Mouse (Mus musculus) right cerebral cortex, postnatal 10 days (tissue): ENCODE measurements at regions not wholly inside any gene's neighbourhood (a gene's known extent, or its start where the extent isn't known, plus 50 kb on each side); places are given as distances from the start of the nearest gene placed in this dataset.
"Not testable (repeated sequence)": the region's sequence is repeated elsewhere in the genome, so short reads cannot be mapped to it uniquely, and the experiment has no call there.

Experiments used
- DNase-seq, 2 experiments: peaks; one replicate each; pipeline ENCODE4 v3.0.0; 2021; ENCODE audit warnings: low spot score in 2 of 2

DNA sequence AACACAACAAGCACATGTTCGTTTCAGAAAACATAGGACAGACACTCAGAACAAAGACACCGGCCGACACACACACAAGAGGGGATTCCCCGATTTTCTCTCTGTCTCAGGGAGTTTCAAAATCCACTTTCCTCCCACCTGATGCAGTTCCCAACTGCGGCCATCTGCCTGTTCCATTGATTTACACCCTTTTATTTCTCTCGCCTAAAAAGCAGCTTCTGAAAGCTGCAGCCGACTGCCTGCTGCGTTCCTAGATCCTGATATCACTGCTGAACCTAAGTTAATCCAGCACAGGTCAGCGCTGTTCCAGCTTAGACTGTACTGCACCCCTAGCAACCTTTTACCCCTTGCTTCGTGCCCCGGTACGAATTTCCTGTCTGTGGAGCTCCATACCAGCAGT lies 237.0 kb downstream of the Impad1 start:
- no peak for DNase-seq

DNA sequence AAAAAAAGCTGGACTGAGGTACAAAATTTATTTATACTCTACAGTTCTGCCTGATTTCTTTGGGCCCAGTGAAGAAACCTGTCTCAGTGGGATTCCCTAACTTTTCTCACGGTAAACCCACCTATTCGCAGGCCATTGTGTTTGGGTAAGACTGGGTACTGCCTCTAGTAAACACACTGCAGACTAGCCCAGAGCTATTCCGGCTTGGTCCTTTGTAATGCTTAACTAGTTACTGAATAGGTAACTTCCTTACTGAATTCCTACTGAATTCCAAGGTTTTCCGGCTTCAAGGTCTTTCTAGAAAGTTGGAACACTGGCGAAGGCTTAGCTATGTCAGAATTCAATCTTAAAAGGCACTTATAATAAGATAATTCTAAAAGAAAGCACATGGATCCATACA lies 242.9 kb downstream of the Impad1 start:
- no peak for DNase-seq

DNA sequence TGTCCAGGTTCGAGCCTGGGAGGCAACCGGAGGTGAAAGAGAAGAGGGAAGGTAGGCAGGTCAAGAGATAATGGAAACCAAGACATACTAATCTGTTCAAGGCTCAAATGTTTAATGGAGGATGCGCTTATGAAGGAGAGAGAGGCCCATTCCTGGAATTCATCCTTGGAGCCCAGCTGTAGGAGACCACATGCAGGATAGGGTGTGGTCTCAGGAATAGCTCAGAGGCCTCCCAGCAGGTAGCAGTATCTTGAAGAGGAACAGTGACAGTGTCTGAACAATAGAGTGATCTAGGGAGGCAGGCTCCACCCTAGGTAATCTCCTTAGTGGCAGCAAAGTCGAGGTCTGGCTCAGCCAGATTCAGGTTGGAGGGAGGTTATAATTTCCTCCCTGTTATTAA lies 243.3 kb downstream of the Impad1 start:
- DNase-seq: no peak

DNA sequence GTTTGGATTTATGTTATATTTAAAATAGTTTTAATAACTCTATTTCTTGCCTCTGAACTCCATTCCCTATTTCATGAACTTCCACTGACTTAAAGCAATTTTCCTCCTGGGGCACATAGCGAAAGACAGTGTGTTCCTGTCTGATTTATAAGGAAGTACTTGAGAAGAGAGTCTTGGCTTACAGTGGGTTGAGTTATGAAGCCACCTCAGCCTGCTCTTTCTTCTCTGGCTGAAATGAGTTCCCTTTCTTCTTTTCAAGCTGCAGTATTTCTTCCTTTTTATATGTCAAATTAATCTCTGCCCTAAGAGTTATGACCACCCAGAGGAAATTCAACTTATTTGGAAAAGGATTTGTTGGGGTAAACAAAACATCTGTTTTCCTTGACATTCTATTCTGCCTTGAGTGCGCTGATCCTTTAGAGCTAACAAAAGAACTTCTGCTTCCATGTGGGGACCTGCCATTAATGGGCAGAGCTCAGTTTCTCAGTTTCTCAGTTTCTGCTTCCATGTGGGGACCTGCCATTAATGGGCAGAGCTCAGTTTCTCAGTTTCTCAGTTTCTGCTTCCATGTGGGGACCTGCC lies 255.9 kb downstream of the Impad1 start:
- no peak for DNase-seq

DNA sequence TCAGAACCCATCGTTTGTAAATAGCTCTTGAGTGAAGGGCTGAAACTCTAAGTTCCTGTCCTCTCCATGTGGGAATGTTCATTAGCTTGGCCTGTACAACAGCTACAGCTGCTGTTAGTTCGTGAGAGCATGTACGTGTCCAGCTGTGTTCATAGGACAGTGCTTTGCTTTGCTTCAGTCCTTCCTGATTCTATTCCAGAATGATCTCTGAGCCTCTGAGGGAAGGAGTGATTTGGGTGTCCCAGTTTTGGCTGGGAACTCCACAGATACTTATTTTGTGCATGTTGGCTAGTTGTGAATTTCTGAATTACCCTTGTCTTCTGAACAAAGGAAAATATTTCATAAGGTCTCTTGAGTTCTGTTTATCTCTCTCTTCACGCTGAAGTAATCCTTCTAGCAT lies 261.0 kb downstream of the Impad1 start:
- DNase-seq: no peak

DNA sequence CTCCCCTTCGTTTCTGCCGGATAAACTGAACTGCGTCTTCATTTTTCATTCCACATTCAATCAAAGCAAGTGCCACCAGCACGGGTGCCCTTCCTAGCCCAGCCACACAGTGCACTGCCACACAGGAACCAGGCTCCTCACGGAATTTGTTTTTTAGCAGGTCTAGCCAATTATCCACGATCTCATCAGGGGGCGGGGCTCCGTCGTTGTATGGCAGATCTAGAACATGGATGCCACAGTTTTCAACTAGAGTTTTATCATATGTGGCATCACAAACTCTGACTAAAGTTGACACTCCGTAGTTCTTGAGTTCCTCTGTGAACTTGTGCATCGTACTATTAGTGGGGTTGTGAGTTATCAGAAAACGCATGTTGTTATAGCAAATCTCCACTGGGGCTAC lies 264.8 kb downstream of the Impad1 start:
- no peak for DNase-seq

DNA sequence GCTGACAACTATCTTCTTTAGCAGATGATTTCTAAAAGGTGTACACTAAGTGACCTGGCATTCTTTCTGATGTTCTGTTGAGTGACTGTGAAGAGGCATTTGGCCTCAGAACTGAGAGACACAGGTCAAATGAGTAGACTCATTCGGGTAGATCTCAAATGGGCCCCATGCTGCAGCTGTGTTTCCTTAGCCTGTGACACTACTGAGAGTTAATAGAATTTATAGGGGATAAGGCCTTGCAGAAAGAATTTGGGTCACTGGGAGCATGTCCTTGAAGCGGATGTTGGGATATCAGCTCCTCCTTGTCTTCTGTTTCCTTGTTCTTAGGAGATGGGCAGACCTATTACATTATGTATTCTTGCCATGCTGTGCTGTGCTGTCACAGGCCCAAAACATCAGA lies 271.4 kb downstream of the Impad1 start:
- DNase-seq: no peak

DNA sequence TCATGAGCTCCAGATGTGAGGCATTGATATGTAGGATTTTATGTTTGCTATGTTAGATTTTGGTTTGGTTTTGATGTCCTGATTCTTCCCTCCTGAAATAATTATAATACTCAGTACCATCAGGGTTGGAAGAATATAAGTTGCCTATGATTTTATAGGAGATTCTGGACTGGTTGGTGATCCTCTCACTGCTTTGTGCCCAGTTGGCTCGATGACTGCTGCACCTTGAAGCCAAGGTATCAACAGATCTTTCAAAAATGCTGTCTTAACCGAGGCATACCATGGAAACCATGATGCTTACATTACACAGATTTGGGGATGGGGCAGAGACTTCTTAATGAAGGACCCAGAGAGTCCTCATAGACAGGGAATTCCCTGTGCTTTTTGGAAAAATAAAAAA lies 274.4 kb downstream of the Impad1 start:
- no peak for DNase-seq

DNA sequence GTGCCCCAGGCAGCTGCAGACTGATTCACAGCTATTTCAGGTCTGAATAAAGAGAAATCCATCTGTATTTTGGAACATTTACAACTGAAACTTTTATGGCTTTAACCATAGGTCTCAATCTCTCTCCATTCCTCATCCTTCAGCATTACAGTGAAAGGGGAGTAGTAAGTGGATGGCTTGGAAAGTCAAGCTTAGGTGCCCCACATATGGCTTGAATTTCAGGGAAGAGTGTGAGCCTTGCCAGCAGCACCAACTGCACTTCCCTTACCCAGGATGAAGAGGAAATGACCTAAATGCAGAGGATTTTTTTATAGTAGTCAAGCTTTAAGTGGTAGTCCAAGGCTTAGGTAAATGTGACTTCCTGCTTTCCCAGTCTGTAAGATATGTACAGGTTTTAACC lies 279.8 kb downstream of the Impad1 start:
- no peak for DNase-seq

DNA sequence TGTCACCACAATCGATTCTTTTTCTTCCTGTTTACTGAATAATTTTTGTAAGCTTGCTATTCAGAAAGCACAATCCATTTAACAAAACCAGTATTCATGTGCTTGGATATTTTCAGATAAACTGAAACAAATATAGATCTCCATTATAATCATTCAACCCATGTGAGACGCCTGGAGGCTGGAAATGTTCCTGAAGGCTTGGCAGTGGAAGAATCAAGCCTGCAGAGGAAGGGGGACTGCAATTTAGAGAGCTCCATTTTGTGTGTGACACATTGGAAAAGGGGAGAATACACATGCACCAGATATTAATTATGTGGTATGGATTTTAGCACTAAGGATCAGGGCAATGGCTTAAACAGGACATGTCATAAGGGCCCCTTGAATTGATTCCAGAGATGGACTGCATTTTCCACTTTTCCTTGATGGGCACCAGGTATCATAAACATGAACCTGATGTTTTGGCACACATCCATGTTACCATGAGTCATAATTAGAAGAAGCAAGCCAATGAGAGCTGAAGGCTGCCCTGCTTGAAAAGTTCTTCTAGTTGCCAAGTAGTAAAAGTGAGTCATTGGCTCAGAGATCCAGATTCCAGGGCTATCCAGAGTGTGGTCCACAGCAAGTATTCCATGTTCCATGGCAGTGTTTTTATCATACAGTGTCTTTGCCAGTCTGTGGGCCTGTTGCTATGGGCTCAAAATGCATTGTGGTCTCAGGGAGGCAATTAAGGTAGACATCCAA lies 282.8 kb downstream of the Impad1 start:
- peak; percentile 25 to 34 for DNase-seq

DNA sequence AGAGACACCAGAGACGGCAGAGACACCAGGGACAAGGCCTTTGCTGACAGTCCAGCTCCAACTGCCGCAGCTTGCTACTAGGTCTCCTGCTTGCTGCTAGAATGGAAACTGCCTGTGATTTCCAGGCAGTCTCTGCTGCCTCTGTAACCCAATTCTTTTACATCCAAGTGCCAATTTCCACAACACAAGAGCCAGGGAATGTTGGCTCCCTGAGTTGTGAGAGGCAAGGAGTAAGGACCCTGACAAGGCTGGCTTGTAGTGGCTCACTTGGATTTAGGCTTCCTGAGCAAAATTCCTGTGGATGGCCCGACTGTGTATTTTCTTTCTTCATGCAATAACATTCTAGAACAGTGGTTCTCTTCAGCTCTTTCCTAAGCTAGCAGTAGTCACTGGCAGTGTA lies 283.9 kb downstream of the Impad1 start:
- peak; percentile 31 to 47 for DNase-seq

DNA sequence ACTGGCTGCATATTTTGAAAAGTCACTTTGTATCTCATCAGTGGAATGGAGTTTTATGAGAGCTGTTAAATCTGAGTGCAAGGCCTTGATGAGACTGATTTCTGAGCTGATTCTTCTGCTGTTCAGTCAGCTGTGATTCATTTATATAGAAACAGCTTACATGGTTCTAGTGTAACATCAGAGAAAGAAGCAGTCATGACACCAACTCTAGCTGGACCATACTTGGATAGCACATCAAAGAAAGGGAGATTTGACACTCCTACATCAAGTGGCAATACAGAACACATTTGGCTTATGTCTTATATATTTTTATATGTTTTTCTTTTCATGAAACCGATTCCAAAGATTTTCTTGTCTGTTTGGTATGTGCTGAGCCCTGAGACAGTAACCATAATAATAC lies 296.0 kb downstream of the Impad1 start:
- no peak for DNase-seq

DNA sequence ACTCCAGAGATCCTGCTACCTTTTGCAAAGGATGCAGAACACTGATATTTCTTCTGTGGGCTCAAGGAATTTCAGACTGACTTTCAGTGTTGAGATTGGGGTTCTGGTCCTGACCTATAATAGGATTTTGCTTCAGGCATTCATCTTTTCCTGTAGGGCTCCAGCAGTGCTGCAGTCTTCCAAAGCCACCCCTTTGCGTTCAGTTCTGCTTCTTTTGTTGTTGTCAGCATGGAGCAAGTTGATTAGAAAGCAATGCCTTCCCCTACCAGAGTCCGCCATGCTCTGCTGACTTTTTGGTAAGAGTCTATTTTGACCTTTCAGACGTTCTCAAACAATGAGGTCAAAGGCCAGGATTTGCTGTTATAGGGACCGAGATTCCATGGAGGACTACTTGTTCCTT lies 297.0 kb downstream of the Impad1 start:
- DNase-seq: no peak

DNA sequence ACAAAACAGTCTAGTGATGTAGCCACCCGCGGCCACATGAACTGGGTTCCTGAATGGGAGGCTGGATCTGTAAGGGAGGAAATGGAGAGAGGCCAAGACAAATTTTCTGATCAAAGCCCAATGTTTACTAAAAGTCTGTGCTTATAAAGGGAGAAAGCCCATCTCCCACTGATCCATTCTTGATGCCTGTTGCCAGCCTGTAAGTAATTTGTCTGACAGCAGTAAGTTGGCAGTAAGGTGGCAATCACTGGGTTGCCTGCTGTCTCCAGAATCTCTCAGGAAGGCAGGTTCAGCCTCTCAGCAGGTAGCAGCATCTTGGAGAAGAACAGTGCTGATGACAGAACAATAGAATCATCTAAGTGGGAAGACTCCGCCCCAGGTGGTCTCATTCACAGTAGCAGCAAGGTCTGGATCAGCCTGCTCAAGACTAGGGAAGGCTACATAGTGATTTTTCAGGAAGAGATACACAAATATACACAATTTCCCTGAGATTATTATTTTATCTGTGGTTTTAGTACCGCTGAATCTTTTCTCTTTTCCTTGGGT lies 327.9 kb downstream of the Impad1 start:
- no peak for DNase-seq

DNA sequence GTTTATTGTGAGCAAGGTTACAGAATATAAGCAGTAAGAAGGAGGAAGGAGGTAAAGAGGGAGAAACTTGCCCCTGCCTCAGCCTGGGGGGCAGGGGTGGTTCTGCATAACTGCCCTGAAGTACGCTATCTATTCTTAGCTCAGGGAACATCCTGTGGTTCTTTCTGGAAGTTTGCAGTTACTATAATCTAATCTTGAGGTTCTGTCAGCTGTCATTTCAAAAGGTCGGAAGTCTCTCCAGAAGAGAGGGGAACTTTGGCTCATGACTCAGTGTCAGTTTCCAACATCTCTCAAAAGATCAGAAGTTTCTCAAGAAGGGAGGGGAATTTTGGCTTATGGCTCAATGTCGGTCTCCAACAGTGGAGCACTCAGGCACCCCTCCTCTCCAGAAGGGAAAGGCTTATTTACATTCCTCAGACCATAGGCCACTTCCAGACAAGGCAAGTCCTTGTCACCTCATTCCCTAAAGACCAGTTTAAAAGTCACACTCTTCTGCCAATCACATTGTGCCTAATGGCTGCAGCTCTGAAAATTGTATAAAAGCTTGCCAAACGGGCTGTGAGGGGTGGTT lies 328.9 kb downstream of the Impad1 start:
- no peak for DNase-seq

DNA sequence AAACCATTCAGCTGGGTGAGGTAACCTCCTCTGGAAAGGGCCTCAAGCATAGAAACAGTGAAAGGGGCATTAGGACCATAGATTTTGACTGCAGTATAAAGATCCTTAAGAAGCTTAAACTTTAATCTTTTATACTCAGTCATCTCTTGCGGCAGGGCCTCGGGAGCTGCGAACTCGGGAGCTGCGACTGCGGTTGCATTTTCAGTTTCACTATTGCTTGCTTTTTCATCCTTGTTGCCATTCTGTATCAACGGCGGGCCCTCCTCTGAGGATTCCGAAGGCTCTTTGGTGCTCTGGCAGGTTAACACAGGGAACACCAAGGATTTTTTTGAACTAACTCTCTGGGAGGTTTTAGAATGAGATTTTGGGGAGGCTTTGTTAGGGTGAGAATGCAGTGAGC lies 333.9 kb downstream of the Impad1 start:
- no peak for DNase-seq

DNA sequence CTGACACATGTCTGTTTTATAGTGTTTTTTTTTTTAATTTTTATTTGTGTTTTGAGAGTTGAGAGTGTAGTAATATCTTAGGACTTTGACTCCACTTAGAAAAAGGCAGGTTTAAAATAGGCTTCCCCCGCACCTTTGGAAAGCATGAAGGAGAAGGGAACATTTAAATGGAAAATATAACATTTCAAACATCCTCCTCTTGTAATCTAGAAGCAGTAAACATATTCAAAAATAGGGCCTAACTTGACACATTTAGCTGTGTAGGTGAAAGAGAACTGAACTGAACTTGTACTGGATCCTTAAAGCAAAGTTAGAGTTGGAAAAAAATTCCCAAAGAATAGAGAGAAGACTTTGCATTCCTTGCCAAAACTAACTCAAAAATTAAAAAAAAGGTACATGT lies 343.1 kb downstream of the Impad1 start:
- no peak for DNase-seq

DNA sequence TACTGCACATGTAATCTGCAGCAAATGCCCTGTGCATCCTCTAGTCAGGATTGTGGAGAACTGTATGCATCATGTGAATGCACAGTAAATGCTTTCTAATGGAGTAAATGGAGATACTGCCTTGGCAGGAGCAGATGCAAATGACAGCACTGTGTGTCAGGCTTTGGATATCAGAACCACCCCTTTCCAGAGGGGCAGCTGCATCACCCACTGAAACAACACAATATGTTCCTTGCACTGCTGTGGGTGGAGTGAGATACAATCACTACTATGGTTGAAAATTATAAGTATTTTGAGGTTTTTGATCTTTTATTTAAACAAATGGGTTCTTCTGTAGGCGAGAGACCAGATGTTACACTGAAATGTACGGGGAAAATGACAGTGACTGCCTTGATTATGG lies 350.5 kb downstream of the Impad1 start:
- DNase-seq: no peak

DNA sequence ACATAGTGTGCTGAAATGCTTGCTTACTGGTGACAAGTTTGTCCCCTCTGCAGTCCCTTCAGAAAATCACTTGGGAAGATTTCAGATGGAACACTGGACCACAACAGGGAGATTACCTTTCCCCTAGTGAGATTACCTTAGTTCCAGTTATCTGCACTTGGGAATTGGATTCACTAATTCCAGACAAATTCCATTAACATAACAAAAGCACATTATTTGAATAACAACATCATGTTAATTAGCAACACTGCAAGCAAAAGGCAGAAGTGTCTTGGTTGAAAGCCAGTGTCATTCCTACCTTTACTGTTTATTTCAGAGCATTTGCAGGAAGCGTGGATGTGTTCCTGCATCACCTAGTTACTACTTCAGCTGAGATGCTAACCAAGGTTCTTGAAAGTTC lies 355.6 kb downstream of the Impad1 start:
- DNase-seq: no peak

DNA sequence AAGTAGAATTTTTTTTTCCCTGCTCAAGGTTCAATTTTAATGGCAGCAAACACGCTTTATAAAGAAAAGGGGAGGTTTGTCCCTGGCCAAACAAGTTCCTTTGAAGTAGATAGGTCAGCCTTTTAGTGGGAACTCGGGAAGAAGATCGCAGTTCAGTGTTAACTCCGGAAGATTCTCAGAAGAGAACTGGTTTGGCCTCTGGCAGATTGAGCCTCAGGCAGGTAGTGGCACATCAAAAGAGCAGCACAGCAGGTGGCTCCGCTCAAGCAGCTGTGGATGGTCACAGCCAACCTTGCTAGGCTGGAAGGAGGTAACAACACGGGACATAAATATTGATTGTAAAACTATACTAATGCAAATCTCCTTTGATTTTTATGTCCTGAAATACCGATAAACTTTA lies 347.2 kb upstream of the Sdr16c6 start:
- DNase-seq: not testable (repeated sequence)

DNA sequence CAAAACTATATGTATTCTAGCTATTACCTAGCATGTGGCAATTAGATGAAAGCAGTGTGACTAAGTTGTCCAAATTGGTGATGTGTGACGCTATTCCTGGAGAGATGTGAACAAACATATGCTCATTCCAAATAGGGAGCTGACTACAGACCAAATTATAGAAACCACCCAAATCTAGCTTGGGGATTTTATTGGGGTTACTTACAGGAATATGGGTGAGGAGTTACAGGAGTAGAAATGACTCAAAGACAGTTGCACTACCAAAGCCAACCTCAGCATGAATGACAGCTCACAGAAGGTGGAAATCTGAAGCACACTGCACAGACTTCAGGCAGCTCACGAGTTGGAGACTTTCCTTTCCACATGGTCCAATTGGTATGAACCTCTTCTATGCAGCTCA lies 326.5 kb upstream of the Sdr16c6 start:
- DNase-seq: no peak

DNA sequence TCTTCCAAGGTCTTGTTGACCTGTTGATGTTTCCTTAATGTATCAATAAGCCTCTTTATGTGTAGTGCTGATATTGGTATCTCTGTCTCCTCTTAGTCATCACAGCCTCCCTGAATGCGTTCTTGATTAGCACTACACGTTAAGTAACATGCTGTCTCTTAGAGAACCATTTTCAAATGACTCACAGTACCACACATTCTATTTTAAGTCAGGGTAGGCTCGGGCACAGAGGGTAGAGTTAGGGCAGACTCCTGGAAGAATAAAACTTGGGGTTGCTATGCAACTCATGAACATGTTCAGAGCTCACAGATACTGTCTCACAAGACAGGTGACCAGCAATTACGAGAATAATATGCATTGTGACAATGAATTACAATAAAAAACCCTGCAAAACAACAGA lies 320.1 kb upstream of the Sdr16c6 start:
- DNase-seq: peak; percentile 21

DNA sequence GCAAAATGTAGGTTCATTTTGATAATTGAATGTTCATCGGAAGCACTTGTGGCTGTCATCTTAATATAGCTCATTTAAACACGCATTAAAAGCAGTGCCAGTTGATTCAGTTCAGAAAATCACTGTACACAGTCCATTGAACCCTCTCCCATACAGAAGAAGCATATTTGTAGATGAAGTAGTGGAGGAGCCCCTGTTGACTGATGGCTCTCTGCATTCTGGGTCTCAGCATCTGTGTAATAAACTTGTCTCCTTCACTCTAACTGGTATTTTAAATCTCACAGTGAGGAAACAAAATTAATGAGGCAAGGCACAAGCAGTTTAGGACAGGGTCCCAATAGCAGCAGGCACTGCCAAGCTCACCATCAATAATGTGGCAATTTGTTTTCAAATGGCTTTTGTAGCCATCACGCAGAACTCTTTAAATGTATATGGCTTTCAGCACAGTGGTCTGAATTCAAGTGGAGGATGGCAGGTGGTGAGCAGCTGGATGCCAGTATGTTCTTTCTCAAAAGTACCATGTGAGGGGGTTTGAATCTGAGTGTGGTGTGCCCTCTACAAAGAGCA lies 302.8 kb upstream of the Sdr16c6 start:
- DNase-seq: no peak
